Mouse (Mus musculus): ENCODE results near the gene Arhgef17.
A peak's percentile ranks its signal among the peaks of the same experiment; 100 is the strongest.

- TF ChIP-seq CTCF (IDR thresholded peaks at IDR 0.05; ENCODE audit: low read depth) = peak; percentile 88
- TF ChIP-seq EP300 (optimal IDR thresholded peaks at IDR 0.05) = no peak
Observed at GRCm38 (mm10) chr7:100942789-100943615, 11.1 kb upstream of the Arhgef17 start.
